Comparison of ENCODE assay signal across 18 mouse cellular contexts in genomic region chr3:52466571-52466970, GRCm38 (mm10).
DNase-seq lines count a peak whose midpoint lies in the region; ATAC-seq lines count a peak whose summit lies in the region.
"Had no signal": no experiment of that assay in that cellular context is flagged by ENCODE, and none has a peak within 500 bp of the region (broad histone marks: within the 10 kb centered on the region; RNA-seq: fewer than 3 reads in every experiment).

No protein-coding gene starts in this region.

- H3K27me3 ChIP-seq in midbrain, embryonic 16.5 days (ENCODE audit: control insufficient read depth, insufficient read depth, low read depth, low read length) = no peaks in the 10 kb centered on the region
- no peaks in the 10 kb centered on the region for H3K27me3 ChIP-seq in midbrain, embryonic 13.5 days
- no peaks in the 10 kb centered on the region for H3K27me3 ChIP-seq in hindbrain, embryonic 15.5 days
- H3K27me3 ChIP-seq: embryonic facial prominence, embryonic 13.5 days; forebrain, embryonic 15.5 days; neural tube, embryonic 15.5 days had no signal

- H3K9me3 ChIP-seq in midbrain, embryonic 16.5 days (replicated peaks; ENCODE audit: control insufficient read depth, low read length, poor library complexity, severe bottlenecking) = peaks cover 6% of the 10 kb centered on the region
- H3K9me3 ChIP-seq in midbrain, embryonic 13.5 days = peaks cover 8% of the 10 kb centered on the region
- no peaks in the 10 kb centered on the region for H3K9me3 ChIP-seq in hindbrain, embryonic 15.5 days

- no peak overlapping the region for H3K4me3 ChIP-seq in midbrain, embryonic 16.5 days (ENCODE audit: low read depth, low read length)
- H3K4me3 ChIP-seq in midbrain, embryonic 13.5 days (replicated peaks) = no peak overlapping the region
- H3K4me3 ChIP-seq in hindbrain, embryonic 15.5 days = no peak overlapping the region
- H3K4me3 ChIP-seq: embryonic facial prominence, embryonic 13.5 days; forebrain, embryonic 15.5 days; megakaryocyte, embryonic 14.5 days; neural tube, embryonic 15.5 days had no signal

- WGBS in midbrain, embryonic 16.5 days = 78% methylated on average over 3 of the region's 3 CpGs
- WGBS in midbrain, embryonic 13.5 days = 83% methylated on average over 3 of the region's 3 CpGs
- WGBS in hindbrain, embryonic 15.5 days = 76% methylated on average over 3 of the region's 3 CpGs

- no peaks in the 10 kb centered on the region; the same call in 1 of the 2 replicates for H3K4me1 ChIP-seq in midbrain, embryonic 16.5 days (ENCODE audit: control insufficient read depth, insufficient read depth, low read length)
- 0 out of 2 replicates have a peak, but pooled peaks cover 7% of the 10 kb centered on the region for H3K4me1 ChIP-seq in midbrain, embryonic 13.5 days (replicated peaks)
- H3K4me1 ChIP-seq in hindbrain, embryonic 15.5 days (replicated peaks) = 0 out of 2 replicates have a peak, but pooled peaks cover 9% of the 10 kb centered on the region
- H3K4me1 ChIP-seq: embryonic facial prominence, embryonic 13.5 days; forebrain, embryonic 15.5 days; megakaryocyte, embryonic 14.5 days had no signal

- DNase-seq in adrenal gland, postnatal 10 days = peak; percentile 22
- DNase-seq in adrenal gland, postnatal 4 days (ENCODE audit: low spot score in 2 of 2) = no peak
- DNase-seq in cerebellum, adult 9-10 months = peak; percentile 84
- DNase-seq in urinary bladder, postnatal 36 days (ENCODE audit: low spot score in 2 of 2) = no peak
- no peak for DNase-seq in kidney, postnatal 36 days
- DNase-seq: adrenal gland, postnatal 14 days; gastrocnemius, postnatal 36 days; kidney, adult 8-10 months; kidney, postnatal 25 days; liver had no signal

- H3K9ac ChIP-seq in midbrain, embryonic 16.5 days (ENCODE audit: low read depth, low read length) = no peak overlapping the region
- H3K9ac ChIP-seq in midbrain, embryonic 13.5 days (replicated peaks) = no peak overlapping the region
- H3K9ac ChIP-seq in hindbrain, embryonic 15.5 days = no peak overlapping the region
- H3K9ac ChIP-seq: embryonic facial prominence, embryonic 13.5 days; forebrain, embryonic 15.5 days; neural tube, embryonic 15.5 days had no signal

- H3K36me3 ChIP-seq in midbrain, embryonic 16.5 days (ENCODE audit: control insufficient read depth, insufficient read depth, low read length) = no peaks in the 10 kb centered on the region
- H3K36me3 ChIP-seq in midbrain, embryonic 13.5 days = 0 out of 2 replicates have a peak, but pooled peaks cover 4% of the 10 kb centered on the region
- no peaks in the 10 kb centered on the region for H3K36me3 ChIP-seq in hindbrain, embryonic 15.5 days
- H3K36me3 ChIP-seq: embryonic facial prominence, embryonic 13.5 days; forebrain, embryonic 15.5 days; neural tube, embryonic 15.5 days had no signal

- no peak overlapping the region for H3K4me2 ChIP-seq in midbrain, embryonic 16.5 days (ENCODE audit: low read length)
- no peak overlapping the region for H3K4me2 ChIP-seq in midbrain, embryonic 13.5 days (replicated peaks)
- H3K4me2 ChIP-seq in hindbrain, embryonic 15.5 days = no peak overlapping the region
- H3K4me2 ChIP-seq: embryonic facial prominence, embryonic 13.5 days; forebrain, embryonic 15.5 days; neural tube, embryonic 15.5 days had no signal

- 0 out of 2 replicates have a peak overlapping the region, but pooled peaks have one; percentile 5 for H3K27ac ChIP-seq in midbrain, embryonic 16.5 days (ENCODE audit: low read length)
- no peak overlapping the region; the same call in 1 of the 2 replicates for H3K27ac ChIP-seq in midbrain, embryonic 13.5 days
- H3K27ac ChIP-seq in hindbrain, embryonic 15.5 days (replicated peaks) = 0 out of 2 replicates have a peak overlapping the region, but pooled peaks have one; percentile 21
- H3K27ac ChIP-seq: embryonic facial prominence, embryonic 13.5 days; forebrain, embryonic 15.5 days; neural tube, embryonic 15.5 days had no signal

- ATAC-seq in midbrain, embryonic 16.5 days = peak; percentile 56; the same call in 1 of the 2 replicates
- no peak for ATAC-seq in midbrain, embryonic 13.5 days
- ATAC-seq in hindbrain, embryonic 15.5 days (ENCODE audit: low FRiP score, low read depth) = no peak
- ATAC-seq: forebrain, embryonic 15.5 days; inflammation-experienced regulatory T-cells, adult 6 months had no signal

Comparison
In these comparisons a context has a peak if more than half of its experiments do, and no peak if none do; other contexts are left out.
1. DNase-seq: peak in adrenal gland, postnatal 10 days (single experiment) and cerebellum, adult 9-10 months (single experiment); none in adrenal gland, postnatal 4 days (0 of 2), urinary bladder, postnatal 36 days (0 of 2) and kidney, postnatal 36 days (0 of 2).